Mouse (Mus musculus) ES-Bruce4 (cell line): ENCODE measurements around the gene Cacna2d1. TPM values are rescaled to one million over a fixed set of nuclear protein-coding genes. Genes with fewer than 3 reads are reported as not detected.

Experiments used
- H3K27ac ChIP-seq: 2 replicates; pipeline ENCODE4 v1.5.1; 2012; ENCODE audit warnings: low read length, inconsistent platforms; ENCODE audit not compliant: insufficient read depth
- H3K27me3 ChIP-seq: 2 replicates; pipeline ENCODE4 v1.6.1; 2012; ENCODE audit warnings: mild to moderate bottlenecking, low read length, inconsistent platforms; ENCODE audit not compliant: control insufficient read depth, poor library complexity, insufficient read depth, severe bottlenecking
- H3K36me3 ChIP-seq: 2 replicates; pipeline ENCODE4 v1.6.1; 2012; ENCODE audit warnings: inconsistent platforms, mild to moderate bottlenecking, low read length, moderate library complexity; ENCODE audit not compliant: control insufficient read depth, poor library complexity, insufficient read depth, severe bottlenecking
- H3K4me1 ChIP-seq: one replicate; pipeline ENCODE4 v1.8.1; 2011; ENCODE audit warnings: low read length; ENCODE audit not compliant: control insufficient read depth, insufficient read depth
- H3K4me3 ChIP-seq: 2 replicates; pipeline ENCODE4 v1.5.1; 2011; ENCODE audit warnings: low read depth, mild to moderate bottlenecking, low read length
- H3K9ac ChIP-seq: 2 replicates; pipeline ENCODE4 v1.6.1; 2012; ENCODE audit warnings: low read depth, mild to moderate bottlenecking, inconsistent platforms; ENCODE audit not compliant: poor library complexity, severe bottlenecking
- H3K9me3 ChIP-seq: replicated peaks from 2 replicates; pipeline ENCODE4 v1.6.1; 2012; ENCODE audit warnings: mild to moderate bottlenecking, low read length, inconsistent platforms; ENCODE audit not compliant: control insufficient read depth, poor library complexity, insufficient read depth, severe bottlenecking
- CTCF ChIP-seq: IDR thresholded peaks from one replicate; pipeline ENCODE4 v1.8.1; 2011; ENCODE audit warnings: low read depth, low read length
- EP300 ChIP-seq: IDR thresholded peaks from 2 replicates; pipeline ENCODE4 v1.6.1; 2011; ENCODE audit warnings: low read depth, low read length; ENCODE audit not compliant: insufficient read depth
- POLR2A ChIP-seq: IDR thresholded peaks from one replicate; pipeline ENCODE4 v1.8.1; 2011; ENCODE audit warnings: low read length; ENCODE audit not compliant: insufficient read depth
- polyA plus RNA-seq: library from polyadenylated mRNA; stranded (reverse); fragments of >200 nt; gene quantifications from 2 replicates; pipeline ENCODE4 v1.2.4, GENCODE M21; 2011; ENCODE audit warnings: low read depth; ENCODE audit not compliant: missing spikeins, insufficient read depth, insufficient read length

Cacna2d1 gene
- polyA plus RNA-seq, 1 experiment, result 8.0 TPM

- Histone ChIP-seq H3K4me1 (no peaks in the 10 kb centered on the region), H3K27ac (no peak overlapping the region), H3K4me3 (no peak overlapping the region), H3K27me3 (no peaks in the 10 kb centered on the region), H3K9ac (no peak overlapping the region), H3K36me3 (no peaks in the 10 kb centered on the region), H3K9me3 (no peaks in the 10 kb centered on the region)
- TF ChIP-seq EP300 (no peak), CTCF (no peak), POLR2A (no peak)
These were observed 318.4 kb downstream of the Cacna2d1 start for GRCm38 (mm10) chr5:16252738-16253513.

- TF ChIP-seq EP300 (no peak), CTCF (no peak), POLR2A (no peak)
- no peak overlapping the region for H3K4me3 ChIP-seq
- H3K9ac ChIP-seq, result no peak overlapping the region
- no peak overlapping the region for H3K27ac ChIP-seq
- H3K36me3 ChIP-seq, result no peaks in the 10 kb centered on the region
- no peaks in the 10 kb centered on the region for H3K27me3 ChIP-seq
- no peaks in the 10 kb centered on the region for H3K9me3 ChIP-seq
- no peaks in the 10 kb centered on the region for H3K4me1 ChIP-seq
These were observed 319.3 kb downstream of the Cacna2d1 start for GRCm38 (mm10) chr5:16253768-16254167.

- Histone ChIP-seq H3K36me3 (no peaks in the 10 kb centered on the region), H3K4me1 (no peaks in the 10 kb centered on the region), H3K9me3 (no peaks in the 10 kb centered on the region), H3K27ac (no peak overlapping the region), H3K9ac (no peak overlapping the region), H3K27me3 (no peaks in the 10 kb centered on the region), H3K4me3 (no peak overlapping the region)
- TF ChIP-seq CTCF (no peak), POLR2A (no peak), EP300 (no peak)
These were observed 330.9 kb downstream of the Cacna2d1 start for GRCm38 (mm10) chr5:16265385-16265784.

- H3K36me3 ChIP-seq, result no peaks in the 10 kb centered on the region
- no peaks in the 10 kb centered on the region; the same call in 1 of the 2 replicates for H3K9me3 ChIP-seq
- H3K9ac ChIP-seq, result no peak overlapping the region
- no peak overlapping the region for H3K27ac ChIP-seq
- no peak overlapping the region for H3K4me3 ChIP-seq
- H3K4me1 ChIP-seq, result no peaks in the 10 kb centered on the region
- H3K27me3 ChIP-seq, result no peaks in the 10 kb centered on the region
- TF ChIP-seq CTCF (no peak), EP300 (no peak)
These were observed 342.6 kb downstream of the Cacna2d1 start for GRCm38 (mm10) chr5:16277058-16277457.

- Histone ChIP-seq H3K27ac (no peak overlapping the region), H3K36me3 (no peaks in the 10 kb centered on the region), H3K9me3 (no peaks in the 10 kb centered on the region; the same call in 1 of the 2 replicates), H3K9ac (no peak overlapping the region), H3K27me3 (no peaks in the 10 kb centered on the region), H3K4me1 (no peaks in the 10 kb centered on the region), H3K4me3 (no peak overlapping the region)
- TF ChIP-seq EP300, result no peak
- TF ChIP-seq POLR2A, result no peak
- no peak for TF ChIP-seq CTCF
These were observed 346.7 kb downstream of the Cacna2d1 start for GRCm38 (mm10) chr5:16281229-16281628.

- no peaks in the 10 kb centered on the region for H3K27me3 ChIP-seq
- H3K9ac ChIP-seq, result no peak overlapping the region
- no peak overlapping the region for H3K4me3 ChIP-seq
- H3K4me1 ChIP-seq, result no peaks in the 10 kb centered on the region
- H3K27ac ChIP-seq, result no peak overlapping the region
- no peak for TF ChIP-seq EP300
- TF ChIP-seq POLR2A, result no peak
- no peak for TF ChIP-seq CTCF
- no peaks in the 10 kb centered on the region for H3K36me3 ChIP-seq
- peaks cover 4% of the 10 kb centered on the region for H3K9me3 ChIP-seq
These were observed 358.7 kb downstream of the Cacna2d1 start for GRCm38 (mm10) chr5:16293223-16293622.
